Mouse (Mus musculus) CD8-positive naive resting alpha-beta T cell, adult 2 months (primary cell): ENCODE results near the gene Slc35b2.

Experiments
- DNase-seq, 2 experiments: peaks; one replicate each; pipeline ENCODE4 v3.0.0; 2022; ENCODE audit warnings: low read depth in 2 of 2, low spot score in 2 of 2

Slc35b2 gene

DNA sequence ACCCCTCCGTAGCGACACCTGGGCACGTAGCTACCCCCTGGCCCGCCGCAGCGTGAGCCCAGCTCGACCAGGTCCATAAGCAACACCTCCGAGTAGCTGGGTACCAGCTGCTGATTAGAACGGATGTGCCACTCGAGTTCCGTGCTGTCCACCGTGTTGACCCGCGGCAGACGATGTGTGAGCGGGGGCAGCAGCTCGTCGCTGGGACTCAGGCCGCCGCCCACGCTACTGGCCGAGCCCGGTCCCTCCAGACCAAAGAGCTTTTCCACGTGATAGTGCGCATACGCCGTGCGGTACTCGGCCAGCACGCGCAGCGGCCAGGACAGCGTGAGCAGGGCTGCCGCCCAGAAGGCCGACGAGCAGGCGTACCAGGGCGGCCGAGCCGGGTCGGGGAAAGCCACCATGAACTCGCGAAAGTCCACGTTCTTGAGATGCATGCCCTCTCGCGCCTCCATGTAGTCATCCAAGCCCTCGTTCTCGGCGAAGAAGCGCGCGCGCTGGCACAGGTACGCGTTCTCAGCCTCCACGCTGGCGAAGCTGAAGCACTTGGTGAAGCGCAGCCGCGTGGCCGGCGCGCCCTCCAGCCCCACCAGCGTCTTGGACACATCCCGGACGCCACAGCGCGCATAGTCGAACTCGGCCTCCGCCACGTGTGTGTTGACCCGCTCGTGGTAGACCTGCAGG lies 18.3 kb upstream of the Slc35b2 start:
- no peak for DNase-seq

DNA sequence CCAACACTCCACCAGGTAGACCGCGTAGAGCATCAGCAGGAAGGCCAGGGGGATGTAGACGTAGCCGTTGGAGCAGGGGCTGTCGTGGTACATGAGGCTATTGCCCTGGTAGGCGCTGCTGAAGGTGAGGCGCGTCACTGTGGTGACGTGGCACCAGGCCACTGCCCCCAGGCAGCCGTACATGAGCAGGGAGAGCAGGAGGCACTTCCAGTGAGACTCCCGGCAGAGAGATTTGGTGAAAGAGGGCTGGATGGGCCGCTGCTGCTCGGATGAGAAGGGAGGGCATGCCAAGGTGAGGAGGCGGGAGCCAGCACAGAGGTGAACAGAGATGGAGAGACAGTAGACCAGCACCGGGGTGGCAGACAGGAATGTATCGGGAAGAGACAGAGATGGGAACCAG lies 16.7 kb upstream of the Slc35b2 start:
- DNase-seq, result no peak

DNA sequence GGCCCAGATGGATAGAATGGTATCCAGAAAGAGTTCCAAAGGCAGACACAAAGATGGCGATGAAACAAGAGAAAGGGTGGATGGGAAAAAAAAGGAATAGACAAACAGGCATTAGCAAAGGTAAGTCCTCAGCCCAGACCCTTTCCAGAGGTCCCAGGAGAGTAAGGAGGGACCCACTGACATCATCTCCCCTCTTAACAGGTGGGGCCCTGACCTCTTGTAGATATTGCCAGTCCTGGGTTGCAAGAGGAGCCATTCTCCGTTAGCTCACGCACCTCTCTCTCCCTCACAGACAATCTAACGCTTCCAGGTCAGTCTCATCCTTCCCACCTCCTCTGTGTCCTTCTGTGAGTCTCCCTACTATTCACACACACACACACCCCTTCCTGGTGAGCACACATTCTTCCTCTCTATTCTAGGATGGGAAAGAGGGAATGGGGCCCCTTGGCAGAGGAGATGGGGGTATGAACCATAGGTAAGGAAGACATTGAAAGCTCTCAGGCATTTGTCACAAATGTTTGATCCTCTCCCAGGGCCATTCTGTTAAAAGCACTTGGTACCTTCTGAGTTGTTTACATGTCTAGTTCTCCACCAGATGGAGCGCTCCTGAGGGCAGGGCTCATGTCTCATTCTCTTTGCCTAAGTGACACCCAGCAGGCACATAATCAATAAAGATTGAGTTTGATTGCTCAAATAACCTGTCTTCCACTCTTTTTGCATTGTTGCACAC lies 16.0 kb upstream of the Slc35b2 start:
- no peak for DNase-seq

DNA sequence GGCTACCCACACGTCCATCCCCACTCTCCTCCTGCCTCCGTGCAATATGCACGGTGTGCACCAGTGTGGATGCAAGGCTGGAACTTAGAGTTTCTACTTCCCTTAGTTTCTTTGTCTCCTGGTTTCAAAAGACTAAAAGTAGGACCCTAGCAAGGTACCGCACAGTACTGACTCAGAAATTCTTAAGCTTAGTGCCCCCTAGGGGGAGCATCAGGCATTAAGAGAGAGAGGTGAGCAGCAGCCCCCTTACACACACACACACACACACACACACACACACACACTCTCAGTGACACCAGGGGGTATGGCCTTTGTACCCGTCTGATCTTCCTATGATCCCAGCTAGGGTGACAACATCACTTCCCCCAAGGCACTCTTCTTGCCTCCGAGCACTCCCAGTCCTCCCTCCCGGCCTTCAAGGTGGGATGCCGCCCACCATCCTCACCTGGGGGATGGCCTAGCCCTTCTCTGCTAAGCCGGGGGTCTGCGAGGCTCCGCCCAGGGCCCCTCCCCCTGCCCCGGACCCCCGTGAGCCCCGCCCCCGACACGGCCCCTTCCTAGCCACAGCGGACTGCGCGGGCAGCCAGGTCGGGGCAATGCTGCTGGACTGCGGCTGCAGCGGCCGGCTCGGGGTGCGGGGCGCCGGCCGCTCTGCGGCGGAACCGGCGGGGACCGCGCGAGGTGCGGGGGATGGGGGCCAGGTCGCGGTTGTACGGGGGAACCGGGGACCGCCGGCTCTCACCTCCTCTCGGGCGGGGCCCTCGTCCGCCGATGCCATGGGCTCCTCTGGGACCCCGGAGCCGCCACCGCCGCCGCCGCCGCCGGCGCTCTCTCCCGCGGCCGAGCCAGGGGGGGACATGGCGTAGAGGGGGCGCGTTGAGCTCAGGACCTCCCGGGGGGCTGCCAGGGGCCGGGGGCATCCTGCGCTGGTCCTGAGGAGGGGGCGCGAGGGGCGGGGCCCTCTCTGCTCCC lies 14.8 kb upstream of the Slc35b2 start:
- no peak for DNase-seq

GRCm38 (mm10) chr17:45549617-45550181 lies 14.0 kb upstream of the Slc35b2 start, which contains the start of gene Tmem151b:
Tmem151b (minus strand) TSS chr17:45549677.
- DNase-seq, result no peak

GRCm38 (mm10) chr17:45550253-45550652 lies 13.4 kb upstream of the Slc35b2 start:
- DNase-seq, result no peak

DNA sequence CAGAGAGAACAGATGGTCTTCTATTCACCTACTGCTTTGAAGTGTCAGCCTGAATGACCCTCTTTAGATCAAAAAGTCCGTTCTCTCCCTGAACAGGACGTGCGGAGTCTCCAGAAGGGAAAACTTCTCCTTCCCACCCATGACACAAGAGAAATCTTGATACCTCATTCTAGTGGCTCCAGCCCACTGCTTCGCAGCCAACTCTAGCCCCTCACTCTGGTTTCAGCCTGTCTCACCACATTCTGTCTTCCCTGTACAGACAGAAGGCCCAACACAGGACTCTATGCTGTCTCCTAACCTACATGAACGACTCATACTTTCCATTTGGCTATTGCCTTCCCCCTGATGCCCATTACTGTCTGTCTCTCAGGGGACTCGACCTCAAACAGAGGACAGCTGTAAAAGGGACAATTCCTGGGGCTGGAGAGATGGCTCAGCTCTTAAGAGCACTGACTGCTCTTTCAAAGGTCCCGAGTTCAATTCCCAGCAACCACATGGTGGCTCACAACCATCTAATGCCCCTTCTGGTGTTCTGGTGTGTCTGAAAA lies 12.4 kb upstream of the Slc35b2 start:
- no peak for DNase-seq

DNA sequence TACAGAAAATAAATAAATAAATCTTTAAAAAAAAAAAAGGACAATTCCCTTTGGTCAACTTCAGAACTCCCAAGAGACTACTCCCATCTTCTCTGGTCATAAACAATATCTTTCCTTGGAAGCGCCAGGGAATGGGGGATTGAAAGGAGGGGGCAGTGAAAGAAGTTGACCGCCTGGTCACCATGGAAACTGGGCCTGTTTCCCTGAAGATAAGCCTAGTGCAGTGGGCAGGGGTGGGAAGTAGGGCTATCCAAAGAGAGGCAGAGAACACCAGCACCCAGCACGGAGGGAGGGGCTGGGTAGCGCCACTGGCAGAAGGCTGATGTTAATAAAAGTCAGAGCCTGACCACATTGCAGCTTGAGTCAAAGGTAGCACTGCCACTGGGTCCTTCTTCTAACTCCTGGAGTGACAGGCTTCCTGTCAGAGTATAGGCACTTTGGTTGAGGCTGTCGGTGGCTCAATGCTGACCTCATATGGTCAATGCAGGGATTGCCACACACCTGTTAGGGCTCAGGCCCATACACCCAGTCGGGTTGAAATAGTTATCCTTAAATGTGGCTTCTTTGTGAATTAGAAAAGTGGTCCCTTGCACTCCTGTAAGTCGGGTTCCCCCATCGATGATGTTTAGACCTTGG lies 11.7 kb upstream of the Slc35b2 start:
- DNase-seq, result peak; percentile 72 to 82

- DNase-seq, result no peak
Measured at GRCm38 (mm10) chr17:45553065-45553464, 10.6 kb upstream of the Slc35b2 start.

DNA sequence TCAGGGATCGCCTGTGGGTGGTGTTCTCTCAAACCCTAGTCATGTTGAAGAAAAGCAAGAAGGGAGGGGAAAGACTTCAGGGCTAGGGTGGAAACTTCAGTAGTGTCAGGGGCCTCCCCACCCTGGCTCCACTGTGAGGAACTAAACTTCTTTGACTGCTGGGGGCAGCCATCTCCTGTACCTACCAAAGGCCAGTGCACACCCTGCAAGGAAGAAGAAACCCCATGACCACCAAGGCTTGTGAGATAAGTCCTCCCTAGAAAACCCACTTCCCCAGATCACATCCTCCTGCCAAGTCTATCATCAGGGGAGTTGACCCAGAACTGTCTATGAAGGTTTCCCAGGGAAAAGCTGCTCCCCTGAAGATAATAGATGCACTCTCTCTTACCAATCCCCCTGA lies 9.3 kb upstream of the Slc35b2 start:
- no peak for DNase-seq

DNA sequence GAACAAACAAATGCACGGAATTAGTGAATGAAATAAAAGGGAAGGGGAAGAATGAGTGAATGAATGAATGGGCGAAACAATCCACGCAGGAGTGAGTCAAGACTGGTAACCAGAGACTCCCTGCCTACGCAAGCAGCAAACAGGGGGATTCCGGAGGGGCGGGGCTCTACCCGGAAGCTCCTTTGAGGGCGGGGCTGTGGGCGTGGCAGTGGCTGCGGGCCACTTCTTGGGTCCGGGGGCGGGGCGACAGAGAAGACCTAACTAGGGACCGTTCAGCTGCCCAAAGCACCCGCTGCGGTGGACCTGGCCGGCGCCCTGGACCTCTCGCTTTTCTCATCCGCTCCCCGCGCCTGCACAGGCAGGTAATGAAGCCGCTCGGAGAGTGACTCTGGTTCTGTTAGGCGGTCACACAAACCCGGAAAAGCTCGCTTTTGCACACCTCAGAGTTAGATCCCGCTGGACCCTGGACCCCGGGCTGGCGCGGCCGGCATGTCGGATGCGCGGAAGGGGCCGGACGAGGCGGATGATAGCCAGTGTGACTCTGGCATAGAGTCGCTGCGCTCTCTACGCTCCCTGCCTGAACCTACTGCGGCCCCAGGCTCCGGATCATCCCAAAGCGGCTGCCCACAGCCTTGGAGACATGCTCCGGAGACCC lies 8.1 kb upstream of the Slc35b2 start, which contains the start of gene Nfkbie:
Gene Nfkbie (plus strand): TSS at position 252 of the 655 bp plus-strand sequence.
- peak; percentile 97 to 99 for DNase-seq

GRCm38 (mm10) chr17:45556107-45556489 lies 7.6 kb upstream of the Slc35b2 start:
- DNase-seq, result no peak

DNA sequence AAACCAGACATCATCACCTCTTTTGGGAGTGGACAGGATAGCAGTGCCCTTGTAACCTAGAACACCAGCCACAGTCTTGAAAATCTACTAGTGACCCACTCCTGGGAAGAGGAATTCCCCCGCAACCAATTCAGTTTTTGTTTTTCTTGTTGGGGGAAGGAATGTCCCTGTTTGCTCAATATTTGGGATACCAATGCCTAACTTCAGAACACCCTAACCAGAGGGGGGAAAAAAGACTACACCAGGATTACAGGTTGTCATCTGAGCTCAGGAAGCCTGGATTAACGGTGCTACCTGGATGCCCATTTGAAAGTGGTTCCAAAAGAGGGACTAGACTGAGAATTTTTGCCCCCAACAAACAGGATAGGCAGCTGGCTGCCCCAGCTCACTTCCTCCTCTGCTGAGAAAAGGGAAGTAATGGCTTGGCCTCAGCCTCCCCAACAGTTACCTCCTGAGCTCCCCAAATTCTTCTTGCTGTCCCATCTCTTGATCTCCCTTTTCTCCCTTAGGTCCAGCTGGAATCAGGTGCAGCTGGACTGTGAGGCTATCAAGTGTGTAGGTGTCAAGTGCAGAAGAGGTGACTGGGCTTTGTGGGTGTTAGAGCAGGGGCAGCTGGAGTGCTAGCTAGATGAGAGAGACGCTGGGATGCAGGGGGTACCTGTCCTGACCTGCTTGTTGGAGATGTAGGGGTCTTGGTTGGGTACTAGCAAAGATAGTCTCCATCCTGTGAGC lies 7.0 kb upstream of the Slc35b2 start:
- no peak for DNase-seq

- DNase-seq, result no peak
Measured at GRCm38 (mm10) chr17:45557246-45557824, 6.3 kb upstream of the Slc35b2 start.

DNA sequence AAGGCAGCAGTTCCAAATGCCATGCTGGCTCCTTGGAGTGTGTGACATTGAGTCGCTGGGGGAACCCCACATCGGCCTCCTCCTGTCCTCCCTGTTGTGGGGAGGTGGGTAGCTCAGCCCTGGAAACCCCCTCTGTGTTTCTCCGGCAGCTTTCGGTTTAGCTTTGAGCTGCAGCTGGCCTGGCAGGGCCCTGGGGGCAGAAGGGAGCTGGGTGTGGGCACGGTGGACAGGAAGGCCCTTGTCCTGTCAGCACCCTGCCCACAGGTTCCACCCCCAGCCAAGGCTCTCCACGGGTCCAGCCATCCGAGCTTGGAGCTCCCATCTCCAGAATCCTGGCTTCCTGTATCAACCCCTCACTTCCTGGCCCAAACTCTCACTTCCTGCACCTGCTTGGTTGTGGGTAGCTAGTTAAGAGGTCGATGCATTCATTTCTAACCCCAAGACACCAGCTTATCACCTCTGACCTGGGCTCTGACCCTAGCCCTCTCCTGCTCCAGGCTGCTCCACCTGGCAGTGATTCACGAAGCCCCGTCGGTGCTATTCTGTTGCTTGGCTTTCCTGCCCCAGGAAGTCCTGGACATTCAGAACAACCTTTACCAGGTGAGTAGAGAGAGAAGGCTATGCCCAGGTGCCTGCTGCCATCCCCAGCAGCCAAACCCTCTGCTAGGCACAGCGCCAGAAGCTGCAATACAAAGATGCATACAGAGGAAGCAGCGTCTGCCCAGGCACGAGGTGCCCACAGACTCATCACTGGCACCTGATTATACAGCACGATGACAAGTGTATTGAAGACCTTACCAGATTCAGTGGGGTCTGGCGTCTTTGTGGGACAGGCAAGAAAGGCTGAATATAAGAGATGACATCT lies 5.4 kb upstream of the Slc35b2 start:
- DNase-seq, result peak; percentile 40 to 53

- DNase-seq, result no peak
Measured at GRCm38 (mm10) chr17:45559732-45560525, 3.7 kb upstream of the Slc35b2 start.

DNA sequence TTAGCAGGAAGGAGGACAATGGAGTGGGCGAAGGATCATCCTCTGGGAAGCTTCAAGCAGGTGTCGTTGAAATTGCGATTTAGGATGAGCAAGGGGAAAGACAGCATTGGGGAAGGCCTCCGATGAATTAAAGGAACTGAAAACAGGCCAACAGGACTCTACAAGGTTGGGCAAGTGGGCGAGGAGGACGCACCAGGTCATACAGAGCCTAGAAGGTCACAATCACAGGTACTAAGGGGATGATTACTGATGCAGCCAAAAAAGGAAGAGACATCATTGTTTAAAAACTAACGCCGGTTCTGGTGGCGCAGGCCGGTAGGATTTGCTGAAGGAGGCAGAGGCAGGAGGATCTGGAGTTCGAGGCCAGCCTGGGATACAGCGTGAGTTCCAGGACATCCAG lies 458 bp upstream of the Slc35b2 start:
- DNase-seq, result no peak
